Mouse (Mus musculus) intestine, postnatal 0 days (tissue): ENCODE data around the gene Add1. TPM values are rescaled to one million over a fixed set of nuclear protein-coding genes. Genes with fewer than 3 reads are reported as not detected.

Source experiments
- ATAC-seq: fragments of 200-750 bp; cut with Nextera tagmentation; 2 replicates; pipeline ENCODE4 v1.8.0; 2017; ENCODE audit warnings: mild to moderate bottlenecking, moderate TSS enrichment, moderate library complexity
- H3K27ac ChIP-seq: fragments of 300-500 bp; sonication (generic); 2 replicates; pipeline ENCODE4 v1.5.1; 2014; ENCODE audit warnings: mild to moderate bottlenecking, low read depth, low read length, moderate library complexity
- H3K27me3 ChIP-seq: fragments of 300-500 bp; sonication (generic); replicated peaks from 2 replicates; pipeline ENCODE4 v1.6.1; 2014; ENCODE audit warnings: low read length, mixed read lengths; ENCODE audit not compliant: control insufficient read depth, insufficient read depth
- H3K36me3 ChIP-seq: fragments of 300-500 bp; sonication (generic); 2 replicates; pipeline ENCODE4 v1.6.1; 2014; ENCODE audit warnings: mild to moderate bottlenecking, moderate library complexity; ENCODE audit not compliant: control insufficient read depth, insufficient read depth
- H3K4me1 ChIP-seq: fragments of 300-500 bp; sonication (generic); replicated peaks from 2 replicates; pipeline ENCODE4 v1.6.1; 2014; ENCODE audit warnings: antibody characterized with exemption, low read length, mixed read lengths; ENCODE audit not compliant: control insufficient read depth, insufficient read depth
- H3K4me2 ChIP-seq: fragments of 300-500 bp; sonication (generic); replicated peaks from 2 replicates; pipeline ENCODE4 v1.6.1; 2014; ENCODE audit warnings: low read depth, mild to moderate bottlenecking, moderate library complexity
- H3K4me3 ChIP-seq: fragments of 300-500 bp; sonication (generic); 2 replicates; pipeline ENCODE4 v1.5.1; 2014; ENCODE audit warnings: low read depth, low read length
- H3K9ac ChIP-seq: fragments of 300-500 bp; sonication (generic); 2 replicates; pipeline ENCODE4 v1.6.1; 2014; ENCODE audit warnings: mild to moderate bottlenecking, low read depth, low read length
- H3K9me3 ChIP-seq: fragments of 300-500 bp; sonication (generic); 2 replicates; pipeline ENCODE4 v1.6.1; 2016; ENCODE audit warnings: mixed run types; ENCODE audit not compliant: control insufficient read depth
- CTCF ChIP-seq: sonication (generic); IDR thresholded peaks from 2 replicates; pipeline ENCODE4 v1.5.1; 2016; ENCODE audit warnings: low read depth, mild to moderate bottlenecking, control low read depth, antibody characterized with exemption, moderate library complexity
- WGBS: fragments of 180-500 bp; shearing (Covaris S2); extraction: QIAGEN DNeasy Blood & Tissue Kit; methylation state at CpG from one replicate; pipeline ENCODE4 v1.1.7; 2014; 5-methylcytosine and 5-hydroxymethylcytosine counted together
- polyA plus RNA-seq: library from polyadenylated mRNA; unstranded; fragments of >200 nt; fragmentation: Nextera tagmentation; extraction: Ambion mirVana; gene quantifications from 2 replicates; pipeline ENCODE4 v1.2.1, GENCODE M21; 2015

Add1 gene
- polyA plus RNA-seq, 1 experiment from 2014 or later: 62.7 TPM

DNA sequence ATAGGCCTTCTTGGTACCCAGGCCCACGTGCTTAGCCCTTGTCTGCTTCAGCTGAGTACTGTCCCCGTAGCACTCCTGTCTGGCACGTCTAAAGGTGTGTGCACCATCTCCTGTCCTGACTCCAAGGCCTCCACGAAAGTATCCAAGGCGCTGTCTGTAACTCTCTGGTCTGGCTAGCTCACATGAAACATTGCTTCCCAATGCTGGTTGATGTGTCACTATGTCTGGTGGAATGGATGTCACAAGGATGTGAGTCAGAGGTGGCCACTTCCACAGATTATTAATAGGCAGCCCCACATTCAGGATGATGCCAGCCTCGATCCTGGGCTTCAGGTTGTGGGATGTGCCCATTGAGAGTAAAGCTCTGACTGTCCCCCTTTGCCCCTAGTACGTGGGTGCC lies 37.6 kb upstream of the Add1 start:
- Histone ChIP-seq H3K4me1 (peaks cover 5% of the 10 kb centered on the region), H3K4me2 (no peak overlapping the region), H3K36me3 (no peaks in the 10 kb centered on the region), H3K4me3 (no peak overlapping the region), H3K27me3 (no peaks in the 10 kb centered on the region), H3K9ac (no peak overlapping the region), H3K27ac (no peak overlapping the region), H3K9me3 (no peaks in the 10 kb centered on the region)
- TF ChIP-seq CTCF: no peak
- whole genome bisulfite sequencing: 79% methylated on average over 7 of the region's 7 CpGs
- no peak for ATAC-seq

- Histone ChIP-seq H3K36me3 (no peaks in the 10 kb centered on the region), H3K9me3 (no peaks in the 10 kb centered on the region), H3K27me3 (no peaks in the 10 kb centered on the region), H3K4me1 (no peaks in the 10 kb centered on the region), H3K9ac (no peak overlapping the region), H3K27ac (no peak overlapping the region), H3K4me3 (no peak overlapping the region), H3K4me2 (no peak overlapping the region)
- 63% methylated on average over 7 of the region's 7 CpGs for WGBS
- ATAC-seq: no peak
- no peak for TF ChIP-seq CTCF
Observed at GRCm38 (mm10) chr5:34538079-34538478, 35.4 kb upstream of the Add1 start.

DNA sequence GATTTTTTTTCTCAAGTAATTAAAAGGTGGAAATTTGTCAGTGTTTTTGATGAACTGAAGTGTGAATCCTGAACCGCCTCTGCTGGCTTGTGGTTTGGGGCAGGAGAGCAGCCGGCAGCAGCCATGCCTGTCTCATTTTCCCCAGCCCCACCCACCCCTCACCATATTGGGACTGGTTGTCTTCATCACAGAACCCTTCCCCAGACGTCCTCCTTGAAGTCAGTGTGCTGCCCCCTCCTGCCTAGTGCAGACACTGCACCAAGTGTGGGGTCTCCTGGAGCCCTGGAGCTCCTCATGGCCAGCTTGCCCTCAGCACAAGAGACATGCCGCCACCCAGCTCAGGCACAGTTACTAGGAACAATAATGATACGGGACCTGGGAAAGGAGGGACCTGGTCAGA lies 34.9 kb upstream of the Add1 start:
- Histone ChIP-seq H3K4me2 (no peak overlapping the region), H3K4me1 (no peaks in the 10 kb centered on the region), H3K36me3 (no peaks in the 10 kb centered on the region), H3K27me3 (no peaks in the 10 kb centered on the region), H3K9ac (no peak overlapping the region), H3K27ac (no peak overlapping the region), H3K4me3 (no peak overlapping the region), H3K9me3 (no peaks in the 10 kb centered on the region)
- WGBS: 35% methylated on average over 5 of the region's 5 CpGs
- 0 out of 2 replicates have a peak, but pooled peaks have one; percentile 26 for ATAC-seq
- peak; percentile 61 for TF ChIP-seq CTCF

DNA sequence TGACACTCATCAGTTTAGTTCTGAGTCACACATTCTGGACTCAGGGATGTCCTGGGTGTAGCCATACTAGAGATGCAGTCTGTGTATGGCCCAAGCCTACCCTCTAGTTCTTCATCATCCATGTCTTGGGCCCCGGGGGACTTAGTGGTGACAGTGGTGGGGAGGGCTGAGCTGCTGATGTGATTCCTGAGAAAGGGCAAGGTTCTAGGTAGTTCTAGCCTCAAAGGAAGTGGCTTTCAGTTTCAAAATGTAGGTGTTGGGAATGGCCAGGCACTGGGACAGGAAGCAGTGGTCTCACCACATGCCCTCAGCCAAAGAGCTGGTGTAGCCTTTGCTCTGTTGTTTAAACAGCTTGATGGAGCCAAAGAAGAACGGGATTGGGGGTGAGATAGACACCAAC lies 34.3 kb upstream of the Add1 start:
- Histone ChIP-seq H3K9ac (no peak overlapping the region), H3K36me3 (no peaks in the 10 kb centered on the region), H3K4me1 (no peaks in the 10 kb centered on the region), H3K4me3 (no peak overlapping the region), H3K27ac (no peak overlapping the region), H3K9me3 (no peaks in the 10 kb centered on the region), H3K27me3 (no peaks in the 10 kb centered on the region), H3K4me2 (no peak overlapping the region)
- ATAC-seq: no peak
- 94% methylated on average over 2 of the region's 2 CpGs for WGBS
- TF ChIP-seq CTCF: no peak

DNA sequence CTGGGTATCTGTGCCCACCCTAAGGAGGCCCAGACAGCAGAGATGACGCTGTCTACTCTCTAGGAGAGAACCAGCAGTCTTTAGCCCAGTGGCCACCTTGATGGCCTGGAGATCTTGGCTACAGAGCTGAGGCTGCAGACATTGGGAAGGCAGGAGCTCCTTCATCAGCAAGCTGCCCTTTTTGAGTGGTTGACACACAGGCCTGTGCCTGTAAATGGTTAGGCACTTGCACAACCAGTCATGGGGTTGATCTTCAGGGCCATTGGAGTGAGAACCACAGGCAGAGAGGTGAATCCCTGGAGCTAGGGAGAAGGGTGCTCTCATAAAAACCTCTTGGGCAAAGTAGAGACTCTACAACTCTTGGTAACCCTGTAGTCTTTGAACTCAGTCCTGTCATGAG lies 31.3 kb upstream of the Add1 start:
- Histone ChIP-seq H3K27me3 (no peaks in the 10 kb centered on the region), H3K4me1 (no peaks in the 10 kb centered on the region), H3K4me2 (no peak overlapping the region), H3K9ac (no peak overlapping the region), H3K4me3 (no peak overlapping the region), H3K36me3 (no peaks in the 10 kb centered on the region), H3K27ac (no peak overlapping the region), H3K9me3 (no peaks in the 10 kb centered on the region)
- 60% methylated on average over 1 of the region's 1 CpGs for WGBS
- no peak for TF ChIP-seq CTCF
- no peak for ATAC-seq

GRCm38 (mm10) chr5:34543114-34543513 lies 30.4 kb upstream of the Add1 start:
- ATAC-seq: no peak
- Histone ChIP-seq H3K36me3 (no peaks in the 10 kb centered on the region), H3K4me3 (no peak overlapping the region), H3K9ac (no peak overlapping the region), H3K27me3 (no peaks in the 10 kb centered on the region), H3K27ac (no peak overlapping the region), H3K9me3 (no peaks in the 10 kb centered on the region), H3K4me1 (no peaks in the 10 kb centered on the region), H3K4me2 (0 out of 2 replicates have a peak overlapping the region, but pooled peaks have one; percentile 3)
- 40% methylated on average over 4 of the region's 4 CpGs for WGBS
- TF ChIP-seq CTCF: no peak

GRCm38 (mm10) chr5:34547410-34547809 lies 26.1 kb upstream of the Add1 start:
- Histone ChIP-seq H3K4me1 (peaks cover 3% of the 10 kb centered on the region; the same call in 1 of the 2 replicates), H3K9me3 (no peaks in the 10 kb centered on the region), H3K9ac (no peak overlapping the region), H3K27me3 (no peaks in the 10 kb centered on the region), H3K36me3 (peaks cover under 1% of the 10 kb centered on the region; the same call in 1 of the 2 replicates), H3K4me2 (no peak overlapping the region), H3K27ac (no peak overlapping the region), H3K4me3 (no peak overlapping the region)
- peak; percentile 81 for TF ChIP-seq CTCF
- ATAC-seq: no peak
